In genomic region chr9:101002053-101002452, GRCm38 (mm10) we compare ENCODE assay signal across 9 mouse cellular contexts. TPM values are rescaled to one million over a fixed set of nuclear protein-coding genes. Genes with fewer than 3 reads are reported as not detected.
DNase-seq lines count a peak whose midpoint lies in the region; ATAC-seq and TF ChIP-seq lines count a peak whose summit lies in the region.
"Had no signal": no experiment of that assay in that cellular context is flagged by ENCODE, and none has a peak within 500 bp of the region (broad histone marks: within the 10 kb centered on the region; RNA-seq: fewer than 3 reads in every experiment).

No protein-coding gene starts in this region.

- H3K4me1 ChIP-seq in intestine, postnatal 0 days (replicated peaks; ENCODE audit: control insufficient read depth, insufficient read depth, low read length) = no peaks in the 10 kb centered on the region
- H3K4me1 ChIP-seq in intestine, embryonic 16.5 days (ENCODE audit: control insufficient read depth, insufficient read depth, low read length) = peaks cover 5% of the 10 kb centered on the region; the same call in 1 of the 2 replicates
- H3K4me1 ChIP-seq in thymus, adult 2 months (replicated peaks; ENCODE audit: control insufficient read depth, insufficient read depth, low read length) = no peaks in the 10 kb centered on the region
- no peaks in the 10 kb centered on the region for H3K4me1 ChIP-seq in forebrain, embryonic 14.5 days (ENCODE audit: control insufficient read depth, insufficient read depth, low read length)
- no peaks in the 10 kb centered on the region for H3K4me1 ChIP-seq in midbrain, embryonic 11.5 days (ENCODE audit: control insufficient read depth, insufficient read depth, low read length)
- H3K4me1 ChIP-seq: midbrain, embryonic 15.5 days had no signal

- TF ChIP-seq CTCF in intestine, postnatal 0 days (IDR thresholded peaks at IDR 0.05; ENCODE audit: low read depth) = peak; percentile 68
- no peak for TF ChIP-seq CTCF in thymus, adult 2 months (IDR thresholded peaks at IDR 0.05; ENCODE audit: borderline replicate concordance, control insufficient read depth, extremely low read depth, insufficient read depth, low read length, poor library complexity)

- H3K4me3 ChIP-seq in intestine, postnatal 0 days (ENCODE audit: low read depth, low read length) = no peak overlapping the region
- no peak overlapping the region for H3K4me3 ChIP-seq in intestine, embryonic 16.5 days (ENCODE audit: low read length)
- no peak overlapping the region for H3K4me3 ChIP-seq in thymus, adult 2 months (ENCODE audit: control insufficient read depth, insufficient read depth, low read length)
- no peak overlapping the region for H3K4me3 ChIP-seq in forebrain, embryonic 14.5 days (ENCODE audit: low read depth, low read length)
- H3K4me3 ChIP-seq in midbrain, embryonic 11.5 days (ENCODE audit: low read depth, low read length) = no peak overlapping the region
- H3K4me3 ChIP-seq: midbrain, embryonic 15.5 days had no signal

- H3K9ac ChIP-seq in intestine, postnatal 0 days (ENCODE audit: low read depth, low read length) = no peak overlapping the region
- H3K9ac ChIP-seq in intestine, embryonic 16.5 days (ENCODE audit: low read depth, low read length) = no peak overlapping the region
- H3K9ac ChIP-seq in forebrain, embryonic 14.5 days (ENCODE audit: low read length) = no peak overlapping the region
- no peak overlapping the region for H3K9ac ChIP-seq in midbrain, embryonic 11.5 days (ENCODE audit: low read length)
- H3K9ac ChIP-seq: midbrain, embryonic 15.5 days had no signal

- WGBS in intestine, postnatal 0 days = 96% methylated on average over 4 of the region's 4 CpGs
- WGBS in intestine, embryonic 16.5 days = 94% methylated on average over 4 of the region's 4 CpGs
- WGBS in thymus, adult 2 months = 97% methylated on average over 4 of the region's 4 CpGs
- WGBS in forebrain, embryonic 14.5 days = 92% methylated on average over 4 of the region's 4 CpGs
- 91% methylated on average over 4 of the region's 4 CpGs for WGBS in midbrain, embryonic 11.5 days

- H3K27me3 ChIP-seq in intestine, postnatal 0 days (replicated peaks; ENCODE audit: control insufficient read depth, insufficient read depth, low read length) = no peaks in the 10 kb centered on the region
- no peaks in the 10 kb centered on the region for H3K27me3 ChIP-seq in intestine, embryonic 16.5 days (replicated peaks; ENCODE audit: control insufficient read depth, insufficient read depth, low read length)
- no peaks in the 10 kb centered on the region for H3K27me3 ChIP-seq in thymus, adult 2 months (ENCODE audit: control insufficient read depth, insufficient read depth, low read length)
- H3K27me3 ChIP-seq in forebrain, embryonic 14.5 days (replicated peaks; ENCODE audit: control insufficient read depth, insufficient read depth, low read length) = no peaks in the 10 kb centered on the region
- H3K27me3 ChIP-seq in midbrain, embryonic 11.5 days (ENCODE audit: control insufficient read depth, insufficient read depth, low read length) = no peaks in the 10 kb centered on the region
- H3K27me3 ChIP-seq: midbrain, embryonic 15.5 days had no signal

- no peak for TF ChIP-seq POLR2A in thymus, adult 2 months (IDR thresholded peaks at IDR 0.05; ENCODE audit: control insufficient read depth, extremely low read depth, insufficient read depth, low read length, poor library complexity)

- H3K36me3 ChIP-seq in intestine, postnatal 0 days (ENCODE audit: control insufficient read depth, insufficient read depth) = peaks cover 26% of the 10 kb centered on the region
- peaks cover 3% of the 10 kb centered on the region; the same call in 1 of the 2 replicates for H3K36me3 ChIP-seq in intestine, embryonic 16.5 days (ENCODE audit: control insufficient read depth, insufficient read depth, low read length)
- H3K36me3 ChIP-seq in thymus, adult 2 months (ENCODE audit: control insufficient read depth, insufficient read depth, low read length) = no peaks in the 10 kb centered on the region
- H3K36me3 ChIP-seq in forebrain, embryonic 14.5 days (ENCODE audit: control insufficient read depth, insufficient read depth, low read length) = 0 out of 2 replicates have a peak, but pooled peaks cover 4% of the 10 kb centered on the region
- no peaks in the 10 kb centered on the region for H3K36me3 ChIP-seq in midbrain, embryonic 11.5 days (ENCODE audit: control insufficient read depth, insufficient read depth, low read length)
- H3K36me3 ChIP-seq: midbrain, embryonic 15.5 days had no signal

- H3K27ac ChIP-seq in intestine, postnatal 0 days (ENCODE audit: low read depth, low read length) = no peak overlapping the region
- H3K27ac ChIP-seq in intestine, embryonic 16.5 days (ENCODE audit: low read length) = no peak overlapping the region
- H3K27ac ChIP-seq in thymus, adult 2 months (ENCODE audit: control insufficient read depth, insufficient read depth, low read length) = no peak overlapping the region
- no peak overlapping the region for H3K27ac ChIP-seq in forebrain, embryonic 14.5 days (ENCODE audit: low read depth, low read length)
- H3K27ac ChIP-seq in midbrain, embryonic 11.5 days (ENCODE audit: low read depth, low read length) = no peak overlapping the region
- H3K27ac ChIP-seq: midbrain, embryonic 15.5 days had no signal

- peak; percentile 41 for DNase-seq in thymus, adult 2 months
- no peak for DNase-seq in thymus, adult 18-20 months
- peak; percentile 23 for DNase-seq in forelimb bud, embryonic 11.5 days (ENCODE audit: low read depth, low spot score)
- DNase-seq in adipocyte (ENCODE audit: low spot score) = no peak
- DNase-seq in forebrain, embryonic 14.5 days (ENCODE audit: low spot score) = no peak
- DNase-seq in midbrain, embryonic 11.5 days (ENCODE audit: low spot score, missing footprints) = no peak

- H3K4me2 ChIP-seq in intestine, postnatal 0 days (replicated peaks; ENCODE audit: low read depth) = no peak overlapping the region
- H3K4me2 ChIP-seq in intestine, embryonic 16.5 days (ENCODE audit: low read depth, low read length) = no peak overlapping the region
- no peak overlapping the region for H3K4me2 ChIP-seq in forebrain, embryonic 14.5 days (ENCODE audit: low read length)
- H3K4me2 ChIP-seq in midbrain, embryonic 11.5 days = no peak overlapping the region
- H3K4me2 ChIP-seq: midbrain, embryonic 15.5 days had no signal

- no peaks in the 10 kb centered on the region for H3K9me3 ChIP-seq in intestine, postnatal 0 days (ENCODE audit: control insufficient read depth)
- H3K9me3 ChIP-seq in intestine, embryonic 16.5 days (ENCODE audit: control insufficient read depth, low read length) = no peaks in the 10 kb centered on the region
- 0 out of 2 replicates have a peak, but pooled peaks cover 6% of the 10 kb centered on the region for H3K9me3 ChIP-seq in forebrain, embryonic 14.5 days (replicated peaks; ENCODE audit: control insufficient read depth, low read length)
- no peaks in the 10 kb centered on the region for H3K9me3 ChIP-seq in midbrain, embryonic 11.5 days (ENCODE audit: control insufficient read depth, low read length)
- H3K9me3 ChIP-seq: midbrain, embryonic 15.5 days had no signal

- no peak for ATAC-seq in intestine, postnatal 0 days
- no peak for ATAC-seq in intestine, embryonic 16.5 days
- no peak for ATAC-seq in forebrain, embryonic 14.5 days
- ATAC-seq in midbrain, embryonic 11.5 days (ENCODE audit: low FRiP score) = no peak
- ATAC-seq: midbrain, embryonic 15.5 days had no signal

RNA-seq across cellular contexts. Expression of gene Pccb, which starts 32.6 kb away (rescaled TPM):
- polyA plus RNA-seq in intestine, postnatal 0 days (2015; fragmentation: Nextera tagmentation; extraction: Ambion mirVana) = 30.4 and 31.2 TPM in 2 replicates
- polyA plus RNA-seq in intestine, embryonic 16.5 days (2015; fragmentation: Nextera tagmentation; extraction: Ambion mirVana) = 29.8 and 30.9 TPM in 2 replicates
- 43.4 and 43.8 TPM in 2 replicates for polyA plus RNA-seq in thymus, adult 2 months (2012; rRNA removed)
- 20.4 and 23.7 TPM in 2 replicates for polyA plus RNA-seq in forebrain, embryonic 14.5 days (2014; fragmentation: Nextera tagmentation; extraction: Ambion mirVana)
- polyA plus RNA-seq in midbrain, embryonic 11.5 days (2014; fragmentation: Nextera tagmentation; extraction: Ambion mirVana) = 14.3 and 15.9 TPM in 2 replicates

Comparison
In these comparisons a context has a peak if more than half of its experiments do, and no peak if none do; other contexts are left out.
1. DNase-seq: peak in thymus, adult 2 months (single experiment) and forelimb bud, embryonic 11.5 days (single experiment); none in thymus, adult 18-20 months (0 of 2), adipocyte (single experiment), forebrain, embryonic 14.5 days (single experiment) and midbrain, embryonic 11.5 days (single experiment).